Mouse (Mus musculus) heart, embryonic 14.5 days (tissue): Measurements from ENCODE around the gene Atp5mpl. TPM values are rescaled to one million over a fixed set of nuclear protein-coding genes. Genes with fewer than 3 reads are reported as not detected.

Experiments
- ATAC-seq: fragments of 200-750 bp; cut with Nextera tagmentation; 2 replicates; pipeline ENCODE4 v1.8.0; 2017; ENCODE audit warnings: low read depth, moderate TSS enrichment; ENCODE audit not compliant: insufficient number of reproducible peaks, insufficient read depth, low FRiP score
- H3K27ac ChIP-seq, 2 experiments: fragments of 200-500 bp in 1 of 2; fragments of 300-500 bp in 1 of 2; sonication (generic) in 1 of 2; replicated peaks in 1 of 2; 2 replicates each; pipeline ENCODE4 v1.5.1; 2012 to 2014; ENCODE audit warnings: low read depth in 2 of 2, low read length in 2 of 2, control low read depth in 1 of 2, mild to moderate bottlenecking in 1 of 2, mixed read lengths in 1 of 2; ENCODE audit not compliant: control insufficient read depth in 1 of 2, insufficient read depth in 1 of 2
- H3K27me3 ChIP-seq: fragments of 300-500 bp; sonication (generic); 2 replicates; pipeline ENCODE4 v1.6.1; 2014; ENCODE audit warnings: mild to moderate bottlenecking, low read length, control low read depth; ENCODE audit not compliant: control insufficient read depth, insufficient read depth
- H3K36me3 ChIP-seq: fragments of 300-500 bp; sonication (generic); 2 replicates; pipeline ENCODE4 v1.6.1; 2014; ENCODE audit warnings: mild to moderate bottlenecking, control low read depth, low read length, mixed read lengths; ENCODE audit not compliant: control insufficient read depth, insufficient read depth
- H3K4me1 ChIP-seq, 2 experiments: fragments of 200-500 bp in 1 of 2; fragments of 300-500 bp in 1 of 2; sonication (generic) in 1 of 2; 2 replicates each; pipeline ENCODE4 v1.6.1; 2012 to 2014; ENCODE audit warnings: low read length in 2 of 2, control low read depth in 1 of 2, mixed read lengths in 1 of 2; ENCODE audit not compliant: control insufficient read depth in 2 of 2, insufficient read depth in 2 of 2
- H3K4me2 ChIP-seq: fragments of 300-500 bp; sonication (generic); 2 replicates; pipeline ENCODE4 v1.6.1; 2014; ENCODE audit warnings: mild to moderate bottlenecking, low read length
- H3K4me3 ChIP-seq, 2 experiments: fragments of 200-500 bp in 1 of 2; fragments of 300-500 bp in 1 of 2; sonication (generic) in 1 of 2; 2 replicates each; pipeline ENCODE4 v1.5.1; 2012 to 2014; ENCODE audit warnings: low read length in 2 of 2, mild to moderate bottlenecking in 2 of 2, control low read depth in 1 of 2, low read depth in 1 of 2, moderate library complexity in 1 of 2; ENCODE audit not compliant: control insufficient read depth in 1 of 2, insufficient read depth in 1 of 2
- H3K9ac ChIP-seq: fragments of 300-500 bp; sonication (generic); 2 replicates; pipeline ENCODE4 v1.6.1; 2014; ENCODE audit warnings: mild to moderate bottlenecking, low read length
- H3K9me3 ChIP-seq: fragments of 300-500 bp; sonication (generic); 2 replicates; pipeline ENCODE4 v1.6.1; 2016; ENCODE audit warnings: low read length, control low read depth; ENCODE audit not compliant: control insufficient read depth
- WGBS: fragments of 180-500 bp; shearing (Covaris S2); extraction: QIAGEN DNeasy Blood & Tissue Kit; methylation state at CpG from one replicate; pipeline ENCODE4 v1.1.7; 2014; 5-methylcytosine and 5-hydroxymethylcytosine counted together
- polyA plus RNA-seq: library from polyadenylated mRNA; unstranded; fragments of >200 nt; fragmentation: Nextera tagmentation; extraction: Ambion mirVana; gene quantifications from 2 replicates; pipeline ENCODE4 v1.2.1, GENCODE M21; 2014

Gene Atp5mpl
- polyA plus RNA-seq, 1 experiment from 2014 or later, result 2,053 TPM

GRCm38 (mm10) chr12:111992626-111993025 lies 25.8 kb upstream of the Atp5mpl start:
- Histone ChIP-seq H3K4me3 (no peak overlapping the region), H3K27ac (no peak overlapping the region), H3K27me3 (no peaks in the 10 kb centered on the region), H3K4me1 (no peaks in the 10 kb centered on the region), H3K9me3 (no peaks in the 10 kb centered on the region), H3K4me2 (no peak overlapping the region), H3K36me3 (no peaks in the 10 kb centered on the region), H3K9ac (no peak overlapping the region)
- no peak for ATAC-seq
- 85% methylated on average over 5 of the region's 5 CpGs for WGBS

- ATAC-seq, result no peak
- no peaks in the 10 kb centered on the region; a peak in 1 of 4 replicates for H3K4me1 ChIP-seq
- H3K9me3 ChIP-seq, result no peaks in the 10 kb centered on the region
- no peak overlapping the region for H3K27ac ChIP-seq
- H3K27me3 ChIP-seq, result no peaks in the 10 kb centered on the region
- 30% methylated on average over 9 of the region's 9 CpGs for WGBS
- no peak overlapping the region for H3K9ac ChIP-seq
- no peaks in the 10 kb centered on the region for H3K36me3 ChIP-seq
- no peak overlapping the region for H3K4me2 ChIP-seq
- no peak overlapping the region for H3K4me3 ChIP-seq
Measured at GRCm38 (mm10) chr12:111986756-111987155, 20.0 kb upstream of the Atp5mpl start.

- Histone ChIP-seq H3K4me1 (peaks cover 7 to 12% of the 10 kb centered on the region in 2 experiments; a peak in 3 of 4 replicates), H3K9me3 (no peaks in the 10 kb centered on the region), H3K27me3 (no peaks in the 10 kb centered on the region), H3K4me2 (no peak overlapping the region), H3K27ac (no peak overlapping the region), H3K36me3 (no peaks in the 10 kb centered on the region), H3K4me3 (no peak overlapping the region), H3K9ac (no peak overlapping the region)
- no peak for ATAC-seq
- 70% methylated on average over 2 of the region's 2 CpGs for WGBS
Measured at GRCm38 (mm10) chr12:111983165-111983564, 16.4 kb upstream of the Atp5mpl start.

- H3K36me3 ChIP-seq, result no peaks in the 10 kb centered on the region
- no peaks in the 10 kb centered on the region for H3K27me3 ChIP-seq
- H3K27ac ChIP-seq, result no peak overlapping the region
- WGBS, result 82% methylated on average over 8 of the region's 8 CpGs
- no peak overlapping the region for H3K4me3 ChIP-seq
- H3K9ac ChIP-seq, result no peak overlapping the region
- H3K9me3 ChIP-seq, result no peaks in the 10 kb centered on the region
- ATAC-seq, result no peak
- H3K4me2 ChIP-seq, result no peak overlapping the region
- H3K4me1 ChIP-seq, result peaks cover 17 to 25% of the 10 kb centered on the region in 2 experiments
Measured at GRCm38 (mm10) chr12:111981831-111982230, 15.1 kb upstream of the Atp5mpl start.

GRCm38 (mm10) chr12:111980887-111981367 lies 14.2 kb upstream of the Atp5mpl start, which contains the start of gene Rd3l:
Gene Rd3l, minus strand, starts transcription at chr12:111981317.
- no peak within 1 kb of the TSS for H3K4me3 ChIP-seq
- H3K4me2 ChIP-seq, result no peak within 1 kb of the TSS
- H3K27me3 ChIP-seq, result no peaks in the 10 kb centered on the region
- H3K9ac ChIP-seq, result no peak within 1 kb of the TSS
- H3K27ac ChIP-seq, result 0 out of 4 replicates have a peak within 1 kb of the TSS, but pooled peaks have one; percentile 21 to 31
- H3K4me1 ChIP-seq, result peaks cover 21 to 31% of the 10 kb centered on the region in 2 experiments
- no peak for ATAC-seq
- H3K9me3 ChIP-seq, result no peaks in the 10 kb centered on the region
- WGBS, result 36% methylated on average over 6 of the region's 6 CpGs
- no peaks in the 10 kb centered on the region for H3K36me3 ChIP-seq

DNA sequence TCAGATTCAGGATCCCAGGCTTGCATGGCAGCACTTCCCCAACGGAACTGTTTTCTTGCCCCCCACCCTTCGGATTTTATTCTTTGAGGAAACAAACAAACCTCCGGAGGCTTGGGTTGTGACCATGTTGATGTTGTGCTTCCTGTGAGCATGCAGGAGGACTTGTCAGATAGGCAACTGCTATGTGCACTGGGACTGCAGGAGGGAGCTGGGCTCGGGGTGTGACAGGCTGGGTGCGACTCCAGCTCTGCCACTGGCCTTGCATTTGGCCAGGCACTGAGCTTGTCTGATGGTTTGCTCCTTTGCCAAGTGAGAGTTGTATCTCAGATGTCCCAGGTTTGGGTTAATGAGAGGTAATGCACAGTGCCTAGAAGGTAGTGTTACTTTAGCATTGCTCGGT lies 11.5 kb upstream of the Atp5mpl start:
- Histone ChIP-seq H3K4me2 (no peak overlapping the region), H3K36me3 (no peaks in the 10 kb centered on the region), H3K27me3 (no peaks in the 10 kb centered on the region), H3K4me3 (no peak overlapping the region), H3K9ac (no peak overlapping the region), H3K9me3 (no peaks in the 10 kb centered on the region), H3K27ac (peak overlapping the region in 1 of 2 experiments; percentile 86; a peak in 2 of 4 replicates), H3K4me1 (peaks cover 21 to 31% of the 10 kb centered on the region in 2 experiments)
- 56% methylated on average over 6 of the region's 6 CpGs for WGBS
- ATAC-seq, result no peak

- H3K9me3 ChIP-seq, result no peaks in the 10 kb centered on the region
- H3K27me3 ChIP-seq, result no peaks in the 10 kb centered on the region
- no peaks in the 10 kb centered on the region for H3K36me3 ChIP-seq
- H3K4me3 ChIP-seq, result no peak overlapping the region
- peak overlapping the region; percentile 14; the same call in 1 of the 2 replicates for H3K4me2 ChIP-seq
- peaks cover 21 to 31% of the 10 kb centered on the region in 2 experiments for H3K4me1 ChIP-seq
- ATAC-seq, result peak; percentile 77
- WGBS, result 23% methylated on average over 6 of the region's 6 CpGs
- H3K27ac ChIP-seq, result peak overlapping the region; percentile 86 to 96
- peak overlapping the region; percentile 39; the same call in 1 of the 2 replicates for H3K9ac ChIP-seq
Measured at GRCm38 (mm10) chr12:111977138-111977537, 10.4 kb upstream of the Atp5mpl start.

GRCm38 (mm10) chr12:111974578-111974977 lies 7.8 kb upstream of the Atp5mpl start:
- no peak overlapping the region for H3K4me3 ChIP-seq
- H3K9me3 ChIP-seq, result peaks cover under 1% of the 10 kb centered on the region; the same call in 1 of the 2 replicates
- WGBS, result 77% methylated on average over 6 of the region's 6 CpGs
- no peak overlapping the region for H3K9ac ChIP-seq
- ATAC-seq, result no peak
- H3K36me3 ChIP-seq, result no peaks in the 10 kb centered on the region
- H3K4me1 ChIP-seq, result peaks cover 16 to 22% of the 10 kb centered on the region in 2 experiments
- no peak overlapping the region for H3K4me2 ChIP-seq
- no peaks in the 10 kb centered on the region for H3K27me3 ChIP-seq
- no peak overlapping the region for H3K27ac ChIP-seq
